Mouse (Mus musculus): ENCODE data around the gene Ergic1. TPM values are rescaled to one million over a fixed set of nuclear protein-coding genes. Genes with fewer than 3 reads are reported as not detected.

Gene Ergic1
- polyA plus RNA-seq, 1 experiment, result 35.7 TPM

GRCm38 (mm10) chr17:26561651-26562181 lies 427 bp downstream of the Ergic1 start, which contains the start of gene Dusp1:
Gene Dusp1 (minus strand): TSS chr17:26562128.
- no peak for TF ChIP-seq GATA1 (IDR thresholded peaks at IDR 0.05; ENCODE audit: low read length)

GRCm38 (mm10) chr17:26562292-26562691 lies 1.0 kb downstream of the Ergic1 start:
- no peak for TF ChIP-seq GATA1 (IDR thresholded peaks at IDR 0.05; ENCODE audit: low read length)

- no peak for TF ChIP-seq GATA1 (IDR thresholded peaks at IDR 0.05; ENCODE audit: low read length)
Measured at GRCm38 (mm10) chr17:26563476-26563875, 2.2 kb downstream of the Ergic1 start.

GRCm38 (mm10) chr17:26564439-26564838 lies 3.1 kb downstream of the Ergic1 start:
- no peak for TF ChIP-seq GATA1 (IDR thresholded peaks at IDR 0.05; ENCODE audit: low read length)

GRCm38 (mm10) chr17:26567142-26567817 lies 6.0 kb downstream of the Ergic1 start:
- TF ChIP-seq GATA1 (IDR thresholded peaks at IDR 0.05; ENCODE audit: low read length), result no peak

GRCm38 (mm10) chr17:26567818-26568173 lies 6.5 kb downstream of the Ergic1 start:
- no peak for TF ChIP-seq GATA1 (IDR thresholded peaks at IDR 0.05; ENCODE audit: low read length)

- no peak for TF ChIP-seq GATA1 (IDR thresholded peaks at IDR 0.05; ENCODE audit: low read length)
Measured at GRCm38 (mm10) chr17:26569594-26570350, 8.5 kb downstream of the Ergic1 start.

GRCm38 (mm10) chr17:26570651-26571118 lies 9.4 kb downstream of the Ergic1 start:
- no peak for TF ChIP-seq GATA1 (IDR thresholded peaks at IDR 0.05; ENCODE audit: low read length)

GRCm38 (mm10) chr17:26571377-26571776 lies 10.1 kb downstream of the Ergic1 start:
- TF ChIP-seq GATA1 (IDR thresholded peaks at IDR 0.05; ENCODE audit: low read length), result no peak

- no peak for TF ChIP-seq GATA1 (IDR thresholded peaks at IDR 0.05; ENCODE audit: low read length)
Measured at GRCm38 (mm10) chr17:26572265-26572664, 11.0 kb downstream of the Ergic1 start.

GRCm38 (mm10) chr17:26574118-26574517 lies 12.8 kb downstream of the Ergic1 start:
- TF ChIP-seq GATA1 (IDR thresholded peaks at IDR 0.05; ENCODE audit: low read length), result no peak

GRCm38 (mm10) chr17:26574701-26575100 lies 13.4 kb downstream of the Ergic1 start:
- no peak for TF ChIP-seq GATA1 (IDR thresholded peaks at IDR 0.05; ENCODE audit: low read length)

- TF ChIP-seq GATA1 (IDR thresholded peaks at IDR 0.05; ENCODE audit: low read length), result no peak
Measured at GRCm38 (mm10) chr17:26575786-26576690, 14.7 kb downstream of the Ergic1 start.

GRCm38 (mm10) chr17:26576833-26577232 lies 15.5 kb downstream of the Ergic1 start:
- no peak for TF ChIP-seq GATA1 (IDR thresholded peaks at IDR 0.05; ENCODE audit: low read length)

- no peak for TF ChIP-seq GATA1 (IDR thresholded peaks at IDR 0.05; ENCODE audit: low read length)
Measured at GRCm38 (mm10) chr17:26577309-26577708, 16.0 kb downstream of the Ergic1 start.
